Mouse (Mus musculus) bone marrow macrophage, adult 2 months (primary cell): ENCODE measurements at regions not wholly inside any gene's neighbourhood (a gene's known extent, or its start where the extent isn't known, plus 50 kb on each side); places are given as distances from the start of the nearest gene placed in this dataset.

ENCODE experiments used
- CTCF ChIP-seq: IDR thresholded peaks from 2 replicates; pipeline ENCODE4 v1.5.1; 2012; ENCODE audit warnings: low read depth, mild to moderate bottlenecking, low read length, moderate library complexity
- POLR2A ChIP-seq: IDR thresholded peaks from 2 replicates; pipeline ENCODE4 v1.6.1; 2012; ENCODE audit warnings: mild to moderate bottlenecking, low read depth, low read length, borderline replicate concordance

DNA sequence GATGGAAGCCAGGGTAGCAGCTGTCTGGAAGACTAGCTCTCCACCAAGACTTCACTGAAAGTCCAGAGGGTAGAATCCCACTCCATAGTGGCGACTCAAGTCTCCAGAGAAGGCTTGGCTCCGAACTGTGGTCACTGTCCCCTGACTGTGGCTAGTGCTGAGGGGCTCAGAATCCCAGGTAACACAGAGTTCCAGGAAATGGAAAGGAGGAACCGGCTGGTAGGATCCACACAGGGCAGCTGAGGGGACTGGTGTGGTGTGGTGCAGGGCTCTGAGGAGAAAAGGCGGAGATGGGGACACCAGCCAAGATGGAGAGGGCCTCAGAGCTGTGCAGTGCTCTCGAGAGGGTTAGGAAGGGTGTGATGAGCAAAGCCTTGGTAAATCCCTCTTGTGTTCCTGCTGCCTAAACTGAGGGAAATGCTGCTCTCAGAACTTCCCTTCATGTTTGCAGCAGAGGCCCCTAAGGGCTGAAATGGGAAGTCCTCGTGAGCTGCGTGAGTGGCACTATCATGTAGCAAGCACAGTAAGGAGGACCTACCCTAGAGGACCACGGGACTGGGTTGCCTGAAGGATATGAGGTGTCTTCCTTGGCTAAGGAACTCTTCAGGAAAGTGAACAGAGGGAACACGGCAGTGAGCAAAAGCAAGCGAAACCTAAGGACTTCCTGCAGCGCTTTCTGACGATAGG, 946.2 kb downstream of the 4930447A16Rik start:
- TF ChIP-seq CTCF (no peak), POLR2A (no peak)
